Mouse (Mus musculus) layer of hippocampus, postnatal 10 days (tissue): ENCODE results near the gene Ndc1. TPM values are rescaled to one million over a fixed set of nuclear protein-coding genes. Genes with fewer than 3 reads are reported as not detected.
A peak's percentile ranks its signal among the peaks of the same experiment; 100 is the strongest.

ENCODE experiments used
- DNase-seq, 2 experiments: peaks; one replicate each; pipeline ENCODE4 v3.0.0; 2021; ENCODE audit warnings: low spot score in 2 of 2
- microRNA-seq, 2 experiments: library from miRNA; unstranded; fragments of <30 nt; microRNA quantifications; one replicate each; pipeline ENCODE4 v1.2.0; 2021
- total RNA-seq, 2 experiments: library from RNA; stranded (reverse); gene quantifications; 2 replicates each; pipeline ENCODE4 v1.2.3; 2021

Ndc1 gene
- total RNA-seq, 2 experiments from 2014 or later: 17.2 to 17.6 TPM

- DNase-seq: no peak
These were observed 72.7 kb downstream of the Ndc1 start for GRCm38 (mm10) chr4:107440306-107440705.

- no peak for DNase-seq
These were observed 74.7 kb downstream of the Ndc1 start for GRCm38 (mm10) chr4:107442288-107442687.

- no peak for DNase-seq
These were observed 75.4 kb downstream of the Ndc1 start for GRCm38 (mm10) chr4:107442891-107443483.

- no peak for DNase-seq
These were observed 76.0 kb downstream of the Ndc1 start for GRCm38 (mm10) chr4:107443621-107444020.

GRCm38 (mm10) chr4:107448481-107448880, 80.9 kb downstream of the Ndc1 start:
- DNase-seq: no peak

- DNase-seq: no peak
These were observed 81.9 kb downstream of the Ndc1 start for GRCm38 (mm10) chr4:107449519-107449918.

GRCm38 (mm10) chr4:107452266-107453015, 84.9 kb downstream of the Ndc1 start:
- DNase-seq: no peak

GRCm38 (mm10) chr4:107453141-107453984, 85.8 kb downstream of the Ndc1 start:
- DNase-seq: peak; percentile 94

- DNase-seq: no peak
These were observed 90.0 kb downstream of the Ndc1 start for GRCm38 (mm10) chr4:107457602-107458001.

GRCm38 (mm10) chr4:107458907-107459306, 91.3 kb downstream of the Ndc1 start:
- no peak for DNase-seq

- no peak for DNase-seq
These were observed 91.9 kb downstream of the Ndc1 start for GRCm38 (mm10) chr4:107459461-107459860.

- no peak for DNase-seq
These were observed 92.9 kb downstream of the Ndc1 start for GRCm38 (mm10) chr4:107460468-107460867.

Small RNAs within 50 kb of the gene (microRNA-seq; reads per million reads assigned to microRNA genes)
- gene Gm24804: 0 reads per million in 2 experiments

Other genes with a start within 250 kb of the Ndc1 start
- 100 to 1,000 TPM; 154 to 161 TPM for gene Tmem59, start 189.4 kb upstream of the Ndc1 start, total RNA-seq
- 10 to 100 TPM; 22.3 to 23.0 TPM for gene Tceanc2, start 188.7 kb upstream of the Ndc1 start, total RNA-seq
- gene Ldlrad1, start 158.6 kb upstream of the Ndc1 start, total RNA-seq: not detected
- 10 to 100 TPM; 39.5 to 41.2 TPM for gene Lrrc42, start 114.3 kb upstream of the Ndc1 start, total RNA-seq
- 10 to 100 TPM; 21.1 to 22.4 TPM for gene Hspb11, start 114.2 kb upstream of the Ndc1 start, total RNA-seq
- not detected for gene Dio1, start 60.6 kb upstream of the Ndc1 start, total RNA-seq
- 10 to 100 TPM; 46.9 to 49.1 TPM for gene Yipf1, start 53.4 kb upstream of the Ndc1 start, total RNA-seq
- 1 to 10 TPM; 1.1 to 2.4 TPM for gene Glis1, start 66.8 kb downstream of the Ndc1 start, total RNA-seq